Mouse (Mus musculus): ENCODE measurements around the gene Cyb5r3. TPM values are rescaled to one million over a fixed set of nuclear protein-coding genes. Genes with fewer than 3 reads are reported as not detected.

The Cyb5r3 gene
- polyA plus RNA-seq (2014; fragmentation: Illumina TruSeq; extraction: RNeasy Lipid Tissue Mini Kit (QIAGEN cat#74804); ENCODE audit: low read depth, low replicate concordance) = 10.7 TPM

GRCm38 (mm10) chr15:83172492-83173429, at the start of gene Cyb5r3:
Gene Cyb5r3 (minus strand): TSS chr15:83172592.

GRCm38 (mm10) chr15:83149196-83150072, 23.0 kb downstream of the Cyb5r3 start, which contains the start of gene Poldip3:
Gene Poldip3 (minus strand): TSS chr15:83149384.

GRCm38 (mm10) chr15:83122566-83123145, 49.7 kb downstream of the Cyb5r3 start, which contains the start of gene Rrp7a:
Gene Rrp7a (minus strand): TSS chr15:83122801.

Other genes with a start within 250 kb of the Cyb5r3 start
- gene Tcf20, start 184.7 kb downstream of the Cyb5r3 start, polyA plus RNA-seq (2014; fragmentation: Illumina TruSeq; extraction: RNeasy Lipid Tissue Mini Kit (QIAGEN cat#74804); ENCODE audit: low read depth, low replicate concordance) = 25.9 TPM
- 0.63 TPM for gene Nfam1, start 139.3 kb downstream of the Cyb5r3 start, polyA plus RNA-seq (2014; fragmentation: Illumina TruSeq; extraction: RNeasy Lipid Tissue Mini Kit (QIAGEN cat#74804); ENCODE audit: low read depth, low replicate concordance)
- 0.78 TPM for gene Serhl, start 83.1 kb downstream of the Cyb5r3 start, polyA plus RNA-seq (2014; fragmentation: Illumina TruSeq; extraction: RNeasy Lipid Tissue Mini Kit (QIAGEN cat#74804); ENCODE audit: low read depth, low replicate concordance)
- gene Rrp7a, start 49.8 kb downstream of the Cyb5r3 start, polyA plus RNA-seq (2014; fragmentation: Illumina TruSeq; extraction: RNeasy Lipid Tissue Mini Kit (QIAGEN cat#74804); ENCODE audit: low read depth, low replicate concordance) = 1.6 TPM
- 15.1 TPM for gene Poldip3, start 23.2 kb downstream of the Cyb5r3 start, polyA plus RNA-seq (2014; fragmentation: Illumina TruSeq; extraction: RNeasy Lipid Tissue Mini Kit (QIAGEN cat#74804); ENCODE audit: low read depth, low replicate concordance)
- 0.25 TPM for gene A4galt, start 79.2 kb upstream of the Cyb5r3 start, polyA plus RNA-seq (2014; fragmentation: Illumina TruSeq; extraction: RNeasy Lipid Tissue Mini Kit (QIAGEN cat#74804); ENCODE audit: low read depth, low replicate concordance)
- gene Arfgap3, start 177.7 kb upstream of the Cyb5r3 start, polyA plus RNA-seq (2014; fragmentation: Illumina TruSeq; extraction: RNeasy Lipid Tissue Mini Kit (QIAGEN cat#74804); ENCODE audit: low read depth, low replicate concordance) = 34.5 TPM

Measured in testis, adult 10 weeks (tissue).